Mouse (Mus musculus) cerebellum, adult 11-12 months (tissue): ENCODE results near the gene Dnajc1.

ENCODE experiments used
- DNase-seq: peaks from one replicate; pipeline ENCODE4 v3.0.0; 2022

Gene Dnajc1

DNA sequence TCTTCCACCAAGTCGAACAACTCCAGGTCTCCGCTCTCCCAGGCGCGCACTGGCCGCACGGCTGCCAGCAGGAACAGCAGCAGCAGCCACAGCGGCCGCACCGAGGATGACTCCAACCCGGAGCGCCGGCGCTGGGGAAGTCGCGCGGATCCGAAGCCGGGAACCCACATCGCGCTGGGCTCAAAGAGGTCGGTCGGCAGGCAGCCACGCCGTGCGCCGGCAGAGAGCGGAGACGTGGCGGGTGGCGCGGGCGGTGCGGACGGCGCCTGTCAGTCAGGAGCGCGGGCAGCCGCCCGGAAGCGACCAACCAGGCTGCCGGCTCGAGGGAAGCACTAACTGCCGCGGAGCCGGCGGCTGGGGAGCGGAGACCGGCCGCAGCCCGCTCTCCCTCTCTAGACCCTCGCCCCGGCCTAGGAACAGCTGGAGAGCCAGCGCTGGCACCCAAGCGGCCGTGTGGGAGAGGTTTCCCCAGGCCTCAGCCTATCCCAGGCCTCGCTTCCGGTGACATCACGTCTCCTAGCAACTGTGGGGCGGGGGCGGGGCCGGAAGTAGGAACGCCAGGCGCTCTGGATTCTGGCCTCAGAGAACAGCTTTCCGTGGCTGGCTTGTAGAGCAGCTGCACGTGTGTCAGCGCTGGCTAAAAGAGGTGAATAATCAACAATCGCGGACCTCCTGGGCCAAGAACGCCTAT lies at the start of gene Dnajc1:
Gene Dnajc1 (minus strand): TSS at position 500 of the 691 bp plus-strand sequence.
- peak; percentile 85 for DNase-seq

GRCm38 (mm10) chr2:18441871-18442270 lies 49.2 kb upstream of the Dnajc1 start:
- DNase-seq, result no peak

- no peak for DNase-seq
Measured at GRCm38 (mm10) chr2:18415242-18415641, 22.6 kb upstream of the Dnajc1 start.

- no peak for DNase-seq
Measured at GRCm38 (mm10) chr2:18403679-18404078, 11.0 kb upstream of the Dnajc1 start.

DNA sequence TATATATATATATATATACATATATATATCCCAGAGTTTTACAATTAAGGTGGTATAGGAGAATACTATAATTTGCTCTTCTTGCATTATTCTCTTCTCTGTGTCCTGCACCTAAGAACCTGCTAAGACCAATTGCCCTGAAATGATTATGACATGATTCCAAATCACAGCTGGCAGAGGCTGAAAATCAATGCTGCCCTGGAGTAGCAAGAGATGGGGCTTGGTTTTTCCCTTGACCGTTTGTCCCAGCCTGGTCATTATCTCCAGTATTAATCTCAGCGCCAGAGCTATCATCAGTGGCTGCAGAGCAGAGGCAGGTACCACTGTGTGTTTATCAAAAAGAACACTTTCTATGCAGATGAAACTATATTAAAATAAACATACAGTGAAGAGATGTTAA lies 9.1 kb upstream of the Dnajc1 start:
- no peak for DNase-seq

DNA sequence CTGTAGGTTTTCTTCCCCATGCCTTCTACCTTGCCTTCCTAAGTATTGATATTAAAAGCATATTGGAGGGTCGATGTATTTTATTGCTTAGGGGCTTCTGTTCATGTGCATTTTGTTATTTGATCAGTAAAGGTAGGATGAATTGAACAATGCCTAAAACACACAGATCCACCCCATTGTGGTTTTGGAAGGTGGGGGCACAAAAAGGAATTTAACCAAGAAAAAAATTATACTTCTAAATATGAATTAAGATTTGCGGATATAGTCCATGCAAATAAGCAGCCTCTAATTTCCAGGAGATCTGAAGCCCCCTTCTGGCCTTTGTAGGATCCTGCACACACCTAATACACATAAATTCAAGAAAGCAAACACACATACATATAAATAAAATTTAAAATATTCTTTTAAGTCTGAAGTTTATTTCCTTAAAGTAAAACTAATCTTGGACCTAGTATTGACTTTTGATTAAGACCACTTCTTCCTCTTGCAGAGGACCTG lies 441 bp upstream of the Dnajc1 start:
- DNase-seq, result no peak

DNA sequence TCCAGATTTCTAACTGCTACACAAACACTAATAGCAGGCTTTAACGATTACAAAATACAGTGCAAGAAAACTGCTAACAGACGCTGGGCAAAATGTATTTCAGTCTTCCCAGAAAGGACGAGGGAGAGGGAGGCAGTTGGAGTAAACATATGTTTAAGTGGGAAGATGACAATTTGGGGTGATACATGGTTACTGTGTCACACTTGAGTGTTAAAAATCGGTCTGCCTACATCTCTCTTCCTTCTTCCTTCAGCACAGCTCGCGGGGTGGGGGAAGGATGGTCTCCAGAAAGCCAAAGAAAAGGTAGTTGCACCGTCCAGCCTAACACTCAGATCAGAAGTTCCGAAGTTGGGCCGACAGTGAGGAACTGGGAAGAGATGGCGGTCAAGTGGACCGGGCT lies 769 bp downstream of the Dnajc1 start:
- no peak for DNase-seq

DNA sequence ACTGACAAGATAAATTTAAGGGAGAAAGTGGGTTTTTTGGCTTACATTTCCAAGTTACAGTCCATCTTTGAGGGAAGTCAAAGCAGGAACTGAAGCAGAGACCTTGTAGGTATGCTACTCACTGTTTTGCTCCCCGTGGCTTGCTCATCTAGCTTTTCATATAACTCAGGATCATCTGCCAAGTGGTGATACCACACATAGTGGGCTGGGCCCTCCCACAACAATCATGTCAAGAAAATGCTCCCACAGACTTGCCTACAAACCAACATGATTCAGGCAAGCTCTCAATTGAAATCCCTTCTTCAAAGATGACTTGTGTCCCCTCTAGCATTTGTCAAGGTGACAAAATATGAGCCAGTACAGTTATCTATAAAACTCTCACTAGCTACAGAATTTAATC lies 3.0 kb downstream of the Dnajc1 start:
- DNase-seq, result no peak

DNA sequence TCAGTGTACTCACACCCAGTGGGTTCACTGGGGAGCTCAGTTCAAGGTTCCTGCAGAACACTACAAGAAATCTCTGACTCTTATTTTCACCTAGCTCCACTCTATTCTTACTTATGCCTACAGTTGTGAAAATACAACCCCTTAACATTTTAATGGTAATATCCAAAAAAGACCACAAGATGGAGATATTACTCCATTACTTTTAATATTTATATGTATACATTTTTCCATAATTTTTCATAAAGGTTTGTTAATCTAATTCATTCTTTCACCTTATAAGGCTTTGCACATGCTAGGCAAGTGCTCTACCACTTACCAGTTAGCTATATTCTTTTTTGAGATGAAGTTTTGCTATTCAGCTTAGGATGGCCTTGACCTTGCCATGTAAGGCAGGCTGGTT lies 11.0 kb downstream of the Dnajc1 start:
- no peak for DNase-seq

DNA sequence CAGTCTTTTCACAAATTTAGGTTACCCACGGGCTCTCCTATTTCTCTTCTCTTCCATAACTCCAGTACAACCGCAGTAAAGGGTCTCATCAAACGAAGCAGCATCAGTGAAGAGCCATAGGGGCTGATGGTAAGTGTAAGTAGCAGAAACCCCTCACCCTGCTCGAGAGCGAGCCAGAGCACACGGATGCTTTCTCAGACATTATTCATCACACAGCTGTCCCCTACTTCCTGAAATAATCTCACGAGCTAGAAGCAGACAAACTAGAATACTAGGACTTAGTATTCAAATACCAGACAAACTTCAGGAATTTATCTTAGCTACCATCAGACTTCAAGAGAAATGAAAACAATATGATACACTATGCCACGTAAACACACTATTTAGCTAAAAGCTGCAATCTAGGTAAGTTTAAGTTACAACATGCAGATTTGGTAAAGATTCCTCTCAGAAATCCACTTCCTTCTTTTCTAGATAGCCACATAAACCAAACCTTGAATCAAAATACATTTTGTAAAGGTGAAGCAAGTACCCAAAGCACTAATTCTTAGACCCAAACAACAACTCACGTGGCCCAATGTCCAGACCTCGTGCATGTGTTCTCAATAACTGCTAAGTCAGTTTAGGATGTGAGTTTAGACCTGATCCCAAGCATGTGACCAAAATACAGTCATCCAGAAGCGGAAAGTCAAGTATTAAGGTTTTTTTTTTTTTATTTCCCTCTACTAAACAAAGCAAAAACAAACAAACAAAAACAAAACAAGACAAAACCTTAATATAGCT lies 20.0 kb downstream of the Dnajc1 start:
- DNase-seq, result no peak

DNA sequence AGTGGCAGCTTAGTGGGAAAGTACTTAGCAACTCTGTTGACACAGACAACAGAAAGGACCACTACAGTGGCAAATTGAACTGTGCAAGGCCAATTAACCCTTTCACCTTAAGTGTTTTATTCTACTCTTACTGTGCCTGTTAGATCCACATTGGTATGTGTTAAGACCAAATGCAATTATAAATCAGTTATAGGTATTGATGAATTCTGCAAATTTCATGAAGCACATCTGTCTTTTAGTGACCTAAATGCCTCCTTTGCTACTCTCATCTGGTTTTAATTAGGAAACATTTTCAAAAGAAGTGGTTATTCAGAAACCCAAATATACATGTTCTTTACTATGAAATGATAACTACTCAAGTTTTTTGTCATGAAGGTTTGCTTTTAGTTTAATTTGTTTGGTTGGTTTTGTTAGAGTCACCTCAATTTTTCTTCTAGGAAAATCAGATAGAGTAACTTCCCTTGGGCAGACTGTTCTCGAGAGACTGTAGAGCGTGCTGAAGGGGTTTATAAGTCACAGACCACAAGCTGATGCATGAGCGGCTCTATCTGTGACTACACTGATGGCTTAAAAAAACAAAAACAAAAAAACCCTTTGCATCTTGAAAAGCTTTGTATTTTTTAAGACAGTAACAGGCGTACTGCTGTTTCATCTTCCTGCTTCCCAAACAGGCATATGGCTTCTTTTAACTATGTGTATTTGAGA lies 21.7 kb downstream of the Dnajc1 start:
- no peak for DNase-seq

DNA sequence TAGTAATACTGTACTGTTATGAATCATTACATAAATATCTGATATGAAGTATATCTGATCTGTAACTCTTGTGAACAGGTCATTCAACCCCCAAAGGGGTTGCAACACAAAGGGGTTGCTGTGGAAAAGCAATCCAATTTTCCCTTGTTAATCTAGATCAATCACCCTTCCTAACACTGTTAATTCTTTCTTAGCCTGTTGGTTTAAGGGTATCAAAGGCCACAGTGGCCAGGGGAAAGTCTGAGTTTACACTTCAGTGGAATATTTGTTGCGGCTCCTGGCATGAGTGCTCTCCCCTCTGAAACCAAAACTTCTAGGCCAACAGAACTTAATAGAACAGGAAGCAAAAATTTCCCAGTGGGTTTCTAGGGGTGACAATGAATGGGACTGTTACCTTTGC lies 28.2 kb downstream of the Dnajc1 start:
- no peak for DNase-seq

GRCm38 (mm10) chr2:18355293-18355692 lies 37.3 kb downstream of the Dnajc1 start:
- no peak for DNase-seq

- DNase-seq, result no peak
Measured at GRCm38 (mm10) chr2:18352620-18353019, 40.0 kb downstream of the Dnajc1 start.

GRCm38 (mm10) chr2:18343464-18343863 lies 49.2 kb downstream of the Dnajc1 start:
- no peak for DNase-seq

- no peak for DNase-seq
Measured at GRCm38 (mm10) chr2:18318671-18319070, 74.0 kb downstream of the Dnajc1 start.

- no peak for DNase-seq
Measured at GRCm38 (mm10) chr2:18317503-18318281, 74.9 kb downstream of the Dnajc1 start.

GRCm38 (mm10) chr2:18316909-18317308 lies 75.7 kb downstream of the Dnajc1 start:
- DNase-seq, result no peak

DNA sequence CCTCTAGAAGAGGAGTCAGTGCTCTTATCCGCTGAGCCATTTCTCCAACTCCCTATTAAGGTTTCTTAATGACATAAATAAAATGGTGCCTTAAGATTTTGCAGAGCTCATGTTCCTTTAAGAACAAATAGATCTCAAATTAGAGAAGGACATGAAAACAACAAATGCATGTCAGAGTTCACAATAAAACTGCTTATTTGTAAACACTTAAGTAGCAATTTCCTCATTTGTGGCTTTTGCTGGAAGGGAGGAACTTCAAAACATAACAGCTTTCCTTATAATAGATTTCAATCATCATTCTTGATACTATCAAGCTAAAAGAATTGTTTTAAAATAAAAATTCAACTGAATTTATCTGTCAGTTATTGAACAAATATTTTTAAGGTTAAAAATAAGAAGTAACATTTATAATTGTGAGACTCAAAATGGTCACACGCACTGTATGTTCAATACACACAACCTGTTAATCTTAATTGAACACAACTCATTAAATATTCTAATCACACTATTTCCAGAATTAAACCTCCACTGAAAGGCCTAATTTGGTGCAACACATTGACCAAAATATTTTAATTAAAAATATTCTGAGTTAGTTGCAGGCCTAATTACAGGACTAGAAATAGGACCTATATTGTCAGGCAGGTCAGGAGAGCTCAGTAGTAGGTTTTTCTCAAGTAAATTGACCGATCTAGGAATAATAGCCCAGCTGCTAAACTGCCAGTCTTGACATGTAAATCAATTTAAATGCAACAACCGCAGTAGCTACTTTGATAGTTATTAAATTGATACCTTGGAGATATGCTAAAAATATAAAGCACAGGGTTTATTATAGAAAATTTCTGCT lies 82.1 kb downstream of the Dnajc1 start:
- no peak for DNase-seq

- DNase-seq, result no peak
Measured at GRCm38 (mm10) chr2:18307440-18308305, 85.0 kb downstream of the Dnajc1 start.

DNA sequence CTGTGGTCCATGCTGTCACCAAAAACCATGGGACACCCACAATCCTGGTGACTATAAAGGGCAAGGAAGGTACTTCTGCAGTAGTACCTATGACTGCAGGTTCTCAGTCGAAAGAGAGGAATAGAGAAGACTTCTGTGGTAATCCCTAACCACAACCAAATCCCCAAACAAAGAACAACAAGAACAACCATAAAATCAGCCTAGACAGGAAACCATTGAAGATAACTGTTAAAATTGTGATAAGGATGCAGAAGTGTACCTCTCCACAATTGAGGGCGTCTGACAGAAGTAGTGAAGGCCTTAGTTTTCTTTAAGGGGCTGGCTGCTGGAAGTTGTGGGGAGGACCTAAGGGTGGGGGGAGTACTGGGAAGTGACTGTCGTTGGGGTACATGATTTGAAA lies 91.7 kb downstream of the Dnajc1 start:
- no peak for DNase-seq
